Mouse (Mus musculus): ENCODE data around the gene Uchl5.

DNA sequence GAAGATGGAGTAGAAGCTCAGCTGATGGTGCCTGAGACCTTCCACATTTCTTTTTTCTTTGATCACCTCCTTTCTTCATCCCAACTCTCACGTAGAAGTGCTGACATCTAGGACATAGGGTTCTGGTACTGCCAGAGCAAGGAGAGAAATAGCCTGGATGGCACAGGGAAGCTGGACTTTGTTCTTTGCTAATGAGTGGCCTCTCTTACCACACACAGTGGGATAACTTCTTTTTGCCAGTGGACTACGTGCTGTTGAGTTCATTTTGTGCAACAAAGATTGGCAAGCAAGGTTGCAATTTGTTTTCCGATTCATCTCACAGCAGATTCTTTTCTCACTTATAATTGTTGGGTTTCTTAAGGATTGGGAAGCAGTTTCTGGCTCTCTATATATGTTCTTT lies 45.6 kb downstream of the Uchl5 start:
- TF ChIP-seq CTCF (conservative IDR thresholded peaks at IDR 0.05; ENCODE audit: insufficient read depth, insufficient read length, low read depth, low read length) (no peak), POLR2A (IDR thresholded peaks at IDR 0.05; ENCODE audit: low read depth, low read length) (no peak)
